Mouse (Mus musculus): ENCODE measurements around the gene Uhrf1.

- TF ChIP-seq CTCF (IDR thresholded peaks at IDR 0.05; ENCODE audit: low read depth, low read length) = no peak
- no peak for TF ChIP-seq POLR2A (IDR thresholded peaks at IDR 0.05; ENCODE audit: borderline replicate concordance, low read depth, low read length)
These were observed 56.1 kb downstream of the Uhrf1 start for GRCm38 (mm10) chr17:56359183-56359725.
